Mouse (Mus musculus): ENCODE results near the gene Ect2l.
A peak's percentile ranks its signal among the peaks of the same experiment; 100 is the strongest.

Ect2l gene

DNA sequence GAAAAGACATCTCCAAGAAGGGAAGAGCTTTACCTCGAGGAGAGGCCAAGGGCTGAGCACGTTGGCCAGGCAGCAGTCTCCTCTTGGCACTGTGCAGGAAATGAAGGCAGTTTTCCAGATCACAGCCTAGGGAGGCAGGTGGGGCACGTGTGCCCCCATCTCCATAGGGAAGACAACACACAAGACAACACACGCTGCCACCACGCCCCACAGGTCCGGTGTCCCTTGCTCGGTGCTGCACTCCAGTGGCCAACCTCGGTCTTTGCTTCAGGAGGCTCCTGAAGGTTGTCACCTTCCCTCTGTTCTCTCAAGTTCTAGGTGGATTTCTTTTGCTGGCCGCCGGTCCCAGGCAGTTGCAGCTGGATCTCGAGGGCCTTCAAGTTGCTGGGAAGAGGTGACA lies at the start of gene Ect2l:
Ect2l (minus strand) TSS at position 165 of the 400 bp plus-strand sequence.
- peak; percentile 49 for DNase-seq

DNA sequence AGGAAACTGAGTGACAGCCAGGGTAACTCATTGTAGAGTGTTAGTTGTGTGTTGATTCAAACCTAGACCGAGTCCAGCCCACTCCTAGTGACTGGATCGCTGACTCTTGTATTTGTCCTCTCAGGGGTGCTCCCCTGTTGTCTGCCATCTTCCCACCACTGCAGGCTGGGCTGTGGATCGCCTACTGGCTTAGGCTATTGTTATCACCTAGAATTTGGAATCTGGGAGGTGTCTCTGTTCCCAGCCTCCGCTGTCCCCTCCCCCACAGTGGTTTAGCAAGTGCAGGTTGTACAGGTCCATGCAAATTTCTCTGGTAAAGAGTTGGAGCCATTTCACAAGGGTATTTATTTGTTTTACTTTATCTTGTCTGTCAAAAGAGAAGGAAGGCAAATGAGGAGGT lies 40.7 kb upstream of the Ect2l start:
- DNase-seq, result no peak

DNA sequence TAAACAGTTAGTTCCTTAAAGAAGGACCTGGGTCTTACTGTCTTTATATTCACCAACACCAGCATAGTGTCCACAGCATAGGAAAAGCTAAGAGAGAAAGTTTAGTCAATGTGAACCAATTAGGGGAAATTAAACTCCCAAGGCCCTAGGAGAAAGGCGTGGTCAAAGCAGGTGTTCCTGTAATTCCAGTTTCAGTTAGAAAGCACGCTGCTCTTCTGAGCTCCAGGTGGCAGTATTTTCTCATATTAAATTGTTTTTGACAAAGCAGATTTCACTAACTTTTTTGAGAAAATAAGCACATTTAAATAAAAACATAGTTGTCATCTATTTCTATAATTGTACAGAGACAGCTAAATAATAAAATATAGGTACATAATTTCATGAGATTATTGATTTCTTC lies 32.9 kb upstream of the Ect2l start:
- peak; percentile 21 for DNase-seq

DNA sequence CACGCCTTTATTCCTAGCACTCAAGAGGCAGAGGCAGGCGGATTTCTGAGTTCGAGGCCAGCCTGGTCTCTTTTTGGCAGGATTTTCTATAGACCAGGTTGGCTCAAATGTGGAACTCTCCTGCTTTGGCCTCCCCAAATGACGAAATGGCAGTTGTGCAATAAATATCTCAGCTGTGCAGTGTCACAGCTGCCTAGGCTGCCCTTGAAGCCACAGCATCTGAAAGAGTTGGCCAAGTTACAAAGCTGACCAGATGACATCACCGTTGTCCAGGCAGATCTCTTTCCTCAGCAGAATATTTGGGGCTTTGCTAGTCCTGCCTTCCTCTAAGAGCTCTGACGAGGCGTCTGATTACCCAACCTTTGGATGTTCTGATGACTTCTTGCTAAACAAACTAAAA lies 26.5 kb upstream of the Ect2l start:
- no peak for DNase-seq

DNA sequence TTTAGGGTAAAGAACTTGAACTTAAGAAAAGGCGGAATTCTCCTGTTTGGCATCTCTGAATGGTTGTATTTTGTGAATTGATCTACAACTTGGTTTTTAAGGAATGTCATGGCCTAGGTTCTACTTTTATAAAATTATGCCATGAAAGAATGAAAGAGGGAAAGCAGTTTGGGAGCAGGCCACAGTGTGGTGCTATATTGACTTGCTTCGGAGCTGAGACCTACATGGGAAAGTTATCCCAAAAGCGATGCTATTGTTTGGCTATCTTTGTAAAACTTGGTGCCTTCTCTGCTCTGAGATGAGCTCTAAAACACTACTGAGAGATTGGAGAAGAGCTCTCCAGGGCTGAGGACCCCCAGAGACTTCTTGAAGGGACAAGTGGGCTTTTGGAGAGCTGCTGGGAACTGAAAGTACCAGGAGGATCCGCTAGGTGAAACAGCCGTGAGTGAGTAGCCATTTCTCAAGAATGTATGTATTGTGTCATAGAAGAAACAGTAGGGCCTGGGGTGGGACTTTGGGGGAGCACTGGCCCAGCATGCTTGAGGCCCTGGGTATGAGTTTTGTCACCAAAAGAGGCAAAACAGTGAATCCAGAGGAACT lies 25.7 kb upstream of the Ect2l start:
- no peak for DNase-seq

DNA sequence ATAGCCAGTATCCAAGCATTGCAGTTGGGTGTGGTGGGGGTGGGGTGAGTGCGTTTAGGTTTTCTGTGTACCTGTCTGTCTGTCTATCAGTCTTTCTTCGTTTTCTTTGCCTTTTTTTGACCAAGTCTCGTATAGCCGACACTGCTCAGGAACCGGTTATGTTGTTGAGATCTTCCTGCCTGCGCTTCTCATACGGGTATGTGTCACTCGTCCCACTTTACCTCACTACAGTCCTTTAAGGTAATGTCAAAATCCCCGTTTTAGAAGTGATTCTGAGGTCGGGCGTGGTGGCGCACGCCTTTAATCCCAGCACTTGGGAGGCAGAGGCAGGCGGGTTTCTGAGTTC lies 24.7 kb upstream of the Ect2l start:
- DNase-seq, result no peak

DNA sequence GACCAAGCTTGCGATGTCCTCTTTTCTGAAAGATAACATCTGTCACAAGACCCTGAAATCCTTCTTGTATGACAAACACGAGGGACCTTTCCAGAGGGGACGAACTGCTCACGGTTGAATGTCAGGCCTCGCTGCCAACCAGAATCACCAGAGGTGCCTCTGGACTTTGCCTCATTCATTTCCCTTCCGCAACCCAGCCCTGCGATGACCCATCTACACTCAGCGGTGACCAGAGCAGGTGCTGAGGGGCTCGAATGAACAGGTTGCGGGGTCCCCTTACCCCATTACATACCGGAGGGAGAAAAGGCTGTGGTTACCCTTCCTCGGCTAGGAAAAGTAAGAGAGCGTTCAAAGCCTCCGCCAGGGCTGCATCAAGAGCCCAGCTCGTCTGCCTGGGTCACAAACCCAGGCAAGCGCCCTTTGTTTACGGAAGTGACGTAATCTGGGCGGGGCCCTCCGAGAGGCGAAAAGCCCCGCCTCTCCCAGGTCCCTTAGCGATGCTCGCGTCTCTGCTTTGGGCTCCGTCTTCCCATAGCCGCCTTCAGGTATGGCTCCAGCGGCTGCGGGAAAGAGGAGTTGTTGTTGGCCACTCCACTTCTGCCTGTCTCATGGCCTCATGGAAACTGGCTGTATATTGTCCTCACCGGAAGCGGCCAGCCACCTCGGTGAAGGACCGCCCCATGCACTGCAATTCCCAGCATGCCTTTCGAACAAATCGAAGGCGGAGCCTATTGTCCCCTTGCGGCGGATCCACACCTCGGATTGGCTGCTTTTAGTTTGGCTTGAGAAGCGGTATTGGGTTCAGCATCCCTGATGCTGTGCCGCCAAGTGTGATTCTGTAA lies 24.1 kb upstream of the Ect2l start, which contains the start of gene Ccdc28a:
Ccdc28a (minus strand) TSS at position 439 of the 842 bp plus-strand sequence.
- peak; percentile 96 for DNase-seq

DNA sequence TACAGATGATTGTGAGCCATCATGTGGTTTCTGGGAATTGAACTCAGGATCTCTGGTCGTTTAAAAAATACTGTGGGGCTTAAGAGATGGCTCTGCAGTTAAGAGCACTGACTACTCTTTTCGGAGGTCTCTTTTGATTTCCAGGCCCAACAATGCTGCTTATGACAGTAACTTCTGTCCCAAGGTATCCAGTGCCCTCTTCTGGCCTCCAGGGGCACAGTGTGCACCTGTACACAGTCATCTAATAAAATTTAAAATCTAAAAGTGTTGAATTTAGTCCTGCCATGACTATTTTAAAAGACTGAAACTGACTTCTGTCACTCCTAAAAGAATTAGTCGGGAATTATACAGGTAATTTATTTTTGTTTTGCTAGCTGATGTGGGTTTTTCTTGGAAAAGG lies 23.2 kb upstream of the Ect2l start:
- DNase-seq, result peak; percentile 2

DNA sequence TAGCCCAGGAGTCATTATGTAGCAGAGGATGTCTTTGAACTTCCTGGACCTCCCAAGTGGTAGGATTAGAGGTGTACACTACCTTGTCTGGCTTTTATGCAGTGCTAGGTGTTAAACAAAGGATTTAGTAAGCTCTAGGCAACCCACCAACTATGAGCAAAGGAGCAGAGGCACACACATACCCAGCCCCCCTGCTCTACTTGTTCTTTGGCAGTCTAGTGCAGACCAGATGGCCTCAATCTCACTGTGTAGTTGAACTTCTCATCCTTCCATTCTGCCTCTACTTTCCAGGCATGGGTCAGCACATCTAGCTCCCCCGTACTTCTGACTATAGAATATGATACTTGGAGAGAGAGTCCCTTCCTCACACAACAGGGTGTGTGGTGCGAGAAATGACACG lies 13.7 kb upstream of the Ect2l start:
- no peak for DNase-seq

DNA sequence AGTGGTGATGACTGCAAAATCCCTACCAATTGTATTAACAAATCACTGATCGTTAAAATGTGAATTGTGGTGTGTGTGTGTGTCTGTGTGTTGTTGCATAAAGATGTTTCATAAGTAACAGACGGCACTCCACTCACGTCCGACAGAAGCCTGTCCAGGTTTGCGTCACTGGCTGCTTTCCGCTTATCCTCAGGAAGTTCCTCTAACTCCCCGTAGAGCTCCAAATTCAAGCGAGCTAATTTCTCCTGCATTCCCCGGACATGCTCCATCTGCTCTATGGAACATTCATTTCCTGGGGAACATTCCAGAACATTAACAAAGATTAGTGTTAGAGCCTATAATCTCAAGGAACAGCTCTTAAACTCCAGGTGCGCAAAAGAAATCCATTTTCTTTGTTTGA lies 8.7 kb upstream of the Ect2l start:
- DNase-seq, result no peak

DNA sequence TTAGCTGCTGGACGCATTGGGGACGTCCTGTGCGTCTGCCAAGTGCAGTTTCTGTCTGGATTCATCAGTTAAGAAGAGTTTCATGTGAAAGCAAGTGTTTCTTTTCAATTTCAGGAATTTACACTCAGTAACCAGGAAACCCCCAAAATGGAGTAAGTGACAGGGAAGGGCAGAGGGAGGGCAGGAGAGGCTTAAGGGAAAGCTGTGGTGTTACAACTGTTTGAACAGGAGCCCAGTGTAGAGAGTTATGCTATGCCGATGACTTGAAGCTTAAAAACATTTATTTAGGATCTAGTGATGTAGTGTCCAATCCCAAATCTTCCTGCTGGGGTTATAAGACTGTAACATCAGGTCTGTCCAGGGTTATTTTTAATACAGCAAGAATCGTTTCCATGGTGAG lies 3.4 kb upstream of the Ect2l start:
- no peak for DNase-seq

DNA sequence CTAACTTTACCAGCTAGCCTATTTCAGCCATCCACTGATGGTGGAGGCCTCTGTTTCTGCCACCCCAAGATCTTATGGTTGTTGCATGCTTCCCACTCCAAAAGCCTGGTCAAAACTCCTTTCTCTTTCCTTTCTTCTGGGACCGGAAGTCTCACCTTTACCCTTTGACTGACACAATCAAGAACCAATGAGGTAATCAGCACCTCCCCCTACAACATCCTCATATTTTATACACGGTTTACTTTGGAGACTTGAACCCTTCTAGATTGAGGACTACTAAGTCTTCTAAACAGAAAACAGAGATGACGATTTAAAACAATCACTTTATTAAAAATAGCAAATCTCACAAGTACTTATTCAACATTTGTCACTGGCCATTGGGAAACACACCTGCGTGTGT lies 2.7 kb upstream of the Ect2l start:
- DNase-seq, result no peak

DNA sequence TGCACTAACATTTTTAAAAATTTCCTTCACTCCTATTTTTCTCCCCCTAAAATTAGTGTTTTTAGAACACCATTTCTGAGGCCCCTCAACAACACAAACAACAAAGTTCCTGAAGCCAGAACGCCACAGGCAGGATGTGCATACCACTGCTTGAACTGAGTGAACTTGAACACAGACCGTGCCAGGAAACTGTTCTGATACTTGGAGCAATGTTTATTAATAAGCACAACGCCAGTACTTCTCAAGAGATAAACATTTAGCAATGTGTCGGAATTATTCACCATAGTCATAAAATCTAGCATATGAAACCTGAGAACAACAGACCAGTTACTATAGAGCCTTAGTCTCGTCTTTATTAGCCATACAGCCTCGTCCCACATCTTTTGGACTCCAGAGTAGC lies 571 bp downstream of the Ect2l start:
- no peak for DNase-seq

DNA sequence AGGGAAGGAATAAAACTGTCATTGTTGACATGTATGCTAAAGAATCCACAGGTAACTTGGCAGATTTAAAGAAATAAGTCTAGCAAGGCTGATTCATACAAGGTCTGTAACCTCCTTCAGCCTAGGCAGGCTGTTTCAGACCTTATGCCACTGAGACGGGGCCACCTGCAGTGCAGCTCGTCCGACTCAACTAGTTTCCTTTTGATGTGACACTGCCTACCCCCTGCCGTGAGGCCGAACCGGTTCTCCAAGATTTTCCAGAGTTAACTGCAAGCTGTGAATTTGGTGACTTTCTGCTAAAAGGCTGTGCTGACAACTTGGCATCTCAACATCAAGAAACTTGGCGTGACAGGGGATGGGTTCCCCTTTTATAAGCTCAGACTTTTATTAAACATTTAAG lies 6.6 kb downstream of the Ect2l start:
- DNase-seq, result peak; percentile 17

DNA sequence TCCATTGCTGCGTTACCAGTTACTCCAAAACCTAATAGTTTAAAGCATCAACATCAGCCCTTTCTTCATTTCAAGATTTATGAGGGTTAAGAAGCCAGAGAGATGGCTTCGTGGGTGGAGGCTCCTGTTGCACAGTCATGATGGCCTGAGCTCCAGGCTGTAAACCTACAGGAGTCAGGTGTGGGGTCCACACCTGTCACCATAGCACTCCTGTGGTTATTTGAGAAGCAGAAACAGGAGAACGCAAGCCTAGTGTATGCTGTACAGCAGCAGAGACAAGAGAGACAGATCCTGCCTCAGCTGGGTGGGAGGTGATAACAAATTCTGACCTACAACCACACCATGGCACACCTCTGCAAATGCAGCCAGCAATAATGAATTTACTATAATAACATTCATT lies 8.3 kb downstream of the Ect2l start:
- no peak for DNase-seq

DNA sequence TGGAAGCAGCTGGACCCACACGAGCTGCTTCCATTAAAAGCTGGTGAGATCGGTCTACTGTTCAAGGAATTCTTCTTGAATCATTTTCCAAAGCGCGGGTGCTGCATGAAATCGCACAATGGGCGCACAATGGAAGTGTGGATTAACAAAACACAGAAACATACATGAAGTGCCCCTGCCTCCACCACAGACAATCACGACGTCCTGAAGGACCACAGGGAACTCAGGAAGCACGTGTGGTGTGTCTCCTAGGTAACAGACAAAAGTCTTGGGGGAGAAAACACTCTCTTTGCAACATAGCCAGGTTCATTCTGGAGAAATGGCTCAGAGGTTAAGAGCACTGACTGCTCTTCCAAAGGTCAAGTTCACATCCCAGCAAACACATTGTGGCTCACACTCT lies 10.0 kb downstream of the Ect2l start:
- no peak for DNase-seq

DNA sequence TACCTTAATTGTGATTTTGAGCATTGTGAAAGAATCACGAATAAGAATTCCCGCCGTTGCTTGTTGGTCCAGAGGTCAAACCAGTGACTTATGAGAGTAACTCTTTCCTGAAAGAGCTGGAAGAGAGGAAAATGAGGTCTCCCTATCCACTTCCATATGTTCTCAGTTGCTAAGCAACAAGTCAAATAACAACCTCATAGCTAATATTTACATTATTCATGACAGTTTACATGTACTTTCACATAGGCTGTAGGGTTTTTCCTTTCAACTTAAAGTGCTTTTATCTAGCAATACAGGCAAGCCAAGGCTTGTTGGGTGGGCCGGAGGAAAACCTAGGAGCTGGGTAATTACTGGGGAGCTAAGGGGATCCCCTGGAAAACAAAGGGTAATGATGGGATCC lies 10.8 kb downstream of the Ect2l start:
- no peak for DNase-seq

DNA sequence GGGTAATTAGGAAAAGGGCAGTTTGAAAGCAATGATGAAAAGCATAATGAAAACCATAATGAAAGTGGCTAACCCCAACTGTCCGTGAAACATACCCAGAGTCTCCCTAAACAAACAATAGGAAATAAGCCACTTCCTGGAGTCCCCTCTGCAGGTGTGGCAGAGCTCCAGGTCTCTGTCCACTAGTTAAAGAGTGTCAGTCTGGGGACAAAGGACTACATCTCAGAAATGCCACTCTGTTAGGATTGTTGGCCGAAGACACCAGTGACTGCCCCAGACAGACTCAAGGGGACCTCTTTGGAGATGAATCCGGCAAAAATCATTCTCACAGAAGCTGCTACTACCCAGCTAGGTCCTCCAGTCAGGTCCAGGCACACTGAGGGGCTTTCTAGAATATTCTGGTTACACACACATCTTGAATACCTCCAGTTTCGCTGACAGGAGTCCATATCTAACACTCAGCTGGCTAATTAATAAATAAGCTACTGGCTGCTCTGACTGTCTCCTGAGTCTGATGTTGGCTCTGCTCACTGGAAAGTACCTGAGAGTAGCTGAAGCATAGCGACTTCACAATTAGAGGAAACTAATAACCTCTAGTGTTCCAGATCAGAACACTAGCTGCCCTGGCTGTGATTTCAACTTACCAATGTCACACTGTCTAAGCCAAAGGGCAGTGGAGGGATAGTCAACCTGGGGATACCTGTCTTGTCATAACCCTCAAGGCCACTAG lies 12.2 kb downstream of the Ect2l start:
- peak; percentile 26 for DNase-seq

DNA sequence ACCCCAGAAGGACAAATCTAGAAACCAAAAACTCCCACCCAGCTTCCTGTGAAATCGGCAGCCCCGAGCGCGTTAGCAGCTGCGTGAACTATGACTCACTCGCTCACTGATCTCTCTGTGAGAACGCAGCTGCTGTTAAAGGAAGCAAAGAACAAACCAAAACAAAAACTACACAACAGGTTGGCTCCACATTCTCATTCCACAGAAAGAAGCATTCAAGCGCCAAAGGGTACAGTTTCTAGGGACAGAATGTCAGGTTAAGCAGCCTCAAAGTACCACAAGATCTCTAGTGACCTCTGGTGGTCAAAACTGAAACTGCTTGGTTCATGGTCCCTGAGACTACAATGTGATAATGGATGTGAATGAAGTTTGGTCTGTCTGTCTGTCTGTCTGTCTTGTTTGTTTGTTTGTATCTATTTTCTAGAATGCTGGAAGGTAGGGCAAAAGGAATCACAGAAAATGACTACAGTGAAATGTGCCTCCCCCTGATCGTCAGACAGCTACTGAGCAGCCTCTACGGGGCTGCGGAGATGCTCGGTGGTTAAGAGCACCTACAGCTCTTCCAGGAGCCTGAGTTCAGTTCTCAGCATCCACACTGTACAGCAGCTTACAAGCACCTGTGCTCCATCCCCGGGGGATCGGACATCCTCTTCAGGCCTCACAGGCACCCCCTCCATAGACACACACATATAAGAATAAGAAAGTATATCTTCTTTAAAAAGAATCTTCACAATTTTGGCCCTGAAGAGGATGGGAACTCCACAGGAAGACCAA lies 13.3 kb downstream of the Ect2l start:
- DNase-seq, result peak; percentile 85

DNA sequence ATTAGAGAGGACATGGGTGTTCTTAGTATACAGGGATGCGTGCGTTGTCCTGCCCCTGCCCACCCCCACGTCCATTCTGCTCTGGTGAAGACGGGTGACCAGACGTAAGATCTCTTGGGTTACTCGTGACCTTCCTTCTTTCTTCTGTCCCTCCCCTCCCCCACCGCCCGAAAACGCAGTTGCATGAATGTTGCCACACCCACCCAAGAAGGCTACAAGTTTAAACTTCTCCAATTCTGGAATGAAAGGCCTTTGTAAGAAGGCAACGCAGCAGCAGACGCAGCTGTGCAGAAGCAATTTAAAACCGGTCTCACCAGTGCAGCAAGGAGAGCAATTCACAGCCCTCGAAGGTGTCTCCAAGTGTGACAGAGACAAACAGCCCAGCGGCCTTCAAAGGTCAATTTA lies 16.0 kb downstream of the Ect2l start:
- peak; percentile 12 for DNase-seq

DNA sequence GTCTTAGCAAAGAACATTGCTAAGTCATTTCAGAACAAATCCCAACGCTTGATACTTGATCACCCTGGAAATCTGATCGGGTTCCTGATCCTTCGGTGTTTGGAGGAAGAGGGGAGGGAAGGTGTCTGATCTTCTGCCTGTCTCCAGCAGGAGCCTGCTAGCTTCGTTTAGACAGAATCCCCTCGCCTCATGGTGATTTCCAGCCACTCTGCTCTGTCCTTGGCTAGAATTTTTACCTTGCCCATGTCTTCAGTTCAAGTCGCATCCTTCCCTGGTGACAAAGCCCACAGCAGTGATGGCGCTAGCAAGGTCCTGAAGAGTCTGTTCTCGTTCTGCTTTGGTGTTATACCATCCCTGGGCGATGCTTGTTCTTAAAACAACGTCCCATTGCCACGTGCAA lies 16.5 kb downstream of the Ect2l start:
- no peak for DNase-seq

DNA sequence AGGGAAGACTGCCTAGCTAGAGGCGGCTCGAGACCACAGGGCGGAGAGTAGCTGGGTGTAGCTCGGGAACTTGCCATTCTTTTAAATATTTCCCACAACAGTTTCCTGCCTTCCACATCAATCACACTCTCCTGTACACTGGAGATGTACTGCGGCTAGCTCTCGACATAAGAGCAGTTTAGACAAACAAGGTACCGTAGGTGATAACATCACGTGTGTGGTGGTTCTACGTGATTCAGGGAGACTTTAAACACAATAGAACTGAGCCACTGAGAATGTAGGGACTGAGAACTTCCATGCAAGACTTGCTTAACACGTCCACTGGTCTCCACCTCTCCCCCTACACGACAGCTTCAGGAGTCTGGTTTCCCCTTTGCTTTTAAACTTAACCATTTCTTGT lies 17.5 kb downstream of the Ect2l start:
- no peak for DNase-seq

DNA sequence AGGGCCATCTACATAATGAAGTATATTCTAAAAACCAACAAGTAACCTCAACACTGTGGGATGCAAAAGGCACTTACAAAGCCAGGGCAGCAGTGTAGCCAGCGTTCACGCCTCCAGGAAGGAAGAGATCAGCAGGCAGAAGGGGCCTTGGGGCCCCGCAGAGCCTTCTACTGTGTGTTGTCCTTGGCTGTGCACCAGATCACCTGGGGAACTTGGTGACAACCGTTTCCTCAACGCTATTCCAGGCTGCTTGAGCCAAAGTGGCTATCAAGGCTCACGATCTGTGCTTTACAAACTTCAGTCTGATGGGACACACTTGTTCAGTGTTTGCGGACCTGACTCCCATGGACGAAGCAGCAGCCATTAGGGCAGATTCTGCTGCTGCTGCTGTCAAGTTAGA lies 19.0 kb downstream of the Ect2l start:
- DNase-seq, result no peak
